16 mouse cellular contexts compared by ENCODE assay signal in the genomic region with DNA sequence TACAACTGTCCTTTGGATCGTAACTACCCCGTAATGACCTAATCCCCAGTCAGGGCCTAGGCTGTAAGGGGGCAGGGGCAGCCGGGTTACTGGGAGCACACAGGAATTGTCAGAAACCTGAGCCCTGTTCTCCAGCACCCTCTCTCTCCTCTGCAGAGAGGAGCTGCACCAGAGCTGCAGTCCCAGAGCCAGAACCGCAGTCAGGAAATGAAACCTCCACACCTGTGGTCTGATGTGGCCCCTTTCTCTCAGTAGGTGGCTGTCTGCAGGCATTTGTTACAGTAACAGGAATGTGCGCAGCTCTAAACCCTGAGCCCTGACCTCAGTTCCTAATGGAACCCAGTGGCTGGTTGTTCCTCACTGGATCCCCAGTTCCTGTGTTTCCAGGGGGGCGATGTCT. TPM values are rescaled to one million over a fixed set of nuclear protein-coding genes. Genes with fewer than 3 reads are reported as not detected.
DNase-seq lines count a peak whose midpoint lies in the region; ATAC-seq and TF ChIP-seq lines count a peak whose summit lies in the region.
"Had no signal": no experiment of that assay in that cellular context is flagged by ENCODE, and none has a peak within 500 bp of the region (broad histone marks: within the 10 kb centered on the region; RNA-seq: fewer than 3 reads in every experiment).

No protein-coding gene starts in this region.

- no peaks in the 10 kb centered on the region for H3K36me3 ChIP-seq in limb, embryonic 12.5 days
- H3K36me3 ChIP-seq in kidney, embryonic 15.5 days: no peaks in the 10 kb centered on the region
- H3K36me3 ChIP-seq in hindbrain, embryonic 11.5 days (ENCODE audit: control insufficient read depth, insufficient read depth, low read length): no peaks in the 10 kb centered on the region
- H3K36me3 ChIP-seq: hindbrain, embryonic 15.5 days; neural tube, embryonic 15.5 days had no signal

- H3K27me3 ChIP-seq in limb, embryonic 12.5 days: no peaks in the 10 kb centered on the region; the same call in 1 of the 2 replicates
- no peaks in the 10 kb centered on the region for H3K27me3 ChIP-seq in kidney, embryonic 15.5 days
- no peaks in the 10 kb centered on the region for H3K27me3 ChIP-seq in hindbrain, embryonic 11.5 days (ENCODE audit: control insufficient read depth, insufficient read depth, low read length)
- H3K27me3 ChIP-seq: hindbrain, embryonic 15.5 days; neural tube, embryonic 15.5 days had no signal

- no peak overlapping the region for H3K27ac ChIP-seq in gastrocnemius, adult 2 months
- peak overlapping the region; percentile 56 for H3K27ac ChIP-seq in limb, embryonic 12.5 days
- no peak overlapping the region for H3K27ac ChIP-seq in kidney, embryonic 15.5 days
- no peak overlapping the region for H3K27ac ChIP-seq in hindbrain, embryonic 11.5 days (ENCODE audit: low read depth, low read length)
- H3K27ac ChIP-seq: hindbrain, embryonic 15.5 days; kidney, postnatal 0 days; neural tube, embryonic 15.5 days had no signal

- intact Hi-C loops in gastrocnemius, adult 2 months (cut with DNase I): no loop called here
- intact Hi-C loops in gastrocnemius, postnatal 36 days (cut with DNase I): no loop called here

- ATAC-seq in limb, embryonic 12.5 days (ENCODE audit: insufficient number of reproducible peaks, insufficient read depth, low FRiP score, low TSS enrichment, low read depth): no peak
- ATAC-seq in kidney, embryonic 15.5 days (replicated peaks; ENCODE audit: low FRiP score): no peak
- ATAC-seq in hindbrain, embryonic 11.5 days (ENCODE audit: low FRiP score): no peak

- no peak overlapping the region for H3K9ac ChIP-seq in limb, embryonic 12.5 days (replicated peaks)
- no peak overlapping the region for H3K9ac ChIP-seq in kidney, embryonic 15.5 days
- no peak overlapping the region for H3K9ac ChIP-seq in hindbrain, embryonic 11.5 days (ENCODE audit: low read depth, low read length)
- H3K9ac ChIP-seq: hindbrain, embryonic 15.5 days; lung, embryonic 14.5 days; neural tube, embryonic 15.5 days had no signal

- TF ChIP-seq CTCF in gastrocnemius, adult 2 months (IDR thresholded peaks at IDR 0.05): no peak

- whole genome bisulfite sequencing in limb, embryonic 12.5 days: 20% methylated on average over 6 of the region's 6 CpGs
- WGBS in kidney, embryonic 15.5 days: 43% methylated on average over 6 of the region's 6 CpGs
- WGBS in hindbrain, embryonic 11.5 days: 65% methylated on average over 6 of the region's 6 CpGs

- peaks cover 31% of the 10 kb centered on the region for H3K4me1 ChIP-seq in limb, embryonic 12.5 days (replicated peaks)
- peaks cover 43% of the 10 kb centered on the region for H3K4me1 ChIP-seq in kidney, embryonic 15.5 days
- H3K4me1 ChIP-seq in hindbrain, embryonic 11.5 days (replicated peaks; ENCODE audit: control insufficient read depth, insufficient read depth, low read length): no peaks in the 10 kb centered on the region
- H3K4me1 ChIP-seq: hindbrain, embryonic 15.5 days; neural tube, embryonic 15.5 days had no signal

- H3K9me3 ChIP-seq in limb, embryonic 12.5 days: no peaks in the 10 kb centered on the region
- H3K9me3 ChIP-seq in kidney, embryonic 15.5 days (replicated peaks): no peaks in the 10 kb centered on the region
- no peaks in the 10 kb centered on the region for H3K9me3 ChIP-seq in hindbrain, embryonic 11.5 days (ENCODE audit: control insufficient read depth, low read length)
- H3K9me3 ChIP-seq: hindbrain, embryonic 15.5 days; neural tube, embryonic 15.5 days had no signal

- no peak overlapping the region for H3K4me3 ChIP-seq in gastrocnemius, adult 2 months
- H3K4me3 ChIP-seq in limb, embryonic 12.5 days (replicated peaks): no peak overlapping the region
- no peak overlapping the region for H3K4me3 ChIP-seq in kidney, embryonic 15.5 days (replicated peaks)
- H3K4me3 ChIP-seq in hindbrain, embryonic 11.5 days (ENCODE audit: low read depth, low read length): no peak overlapping the region
- H3K4me3 ChIP-seq: hindbrain, embryonic 15.5 days; neural tube, embryonic 15.5 days had no signal

- DNase-seq in gastrocnemius, adult 2 months: peak; percentile 27
- no peak for DNase-seq in gastrocnemius, postnatal 36 days
- DNase-seq in T-cell, adult 2 months (ENCODE audit: low spot score): peak; percentile 23
- peak; percentile 28 to 32 for DNase-seq in thymus, postnatal 10 days (ENCODE audit: low spot score in 2 of 2)
- DNase-seq in yolk sac, embryonic 10.5 days (ENCODE audit: low spot score): no peak
- DNase-seq in hindbrain, embryonic 11.5 days (ENCODE audit: low spot score): no peak
- DNase-seq: cerebellum, adult 11-12 months; embryo, embryonic 11 days; lung, embryonic 14.5 days had no signal

- H3K4me2 ChIP-seq in limb, embryonic 12.5 days: 0 out of 2 replicates have a peak overlapping the region, but pooled peaks have one; percentile 1
- H3K4me2 ChIP-seq in kidney, embryonic 15.5 days: no peak overlapping the region
- H3K4me2 ChIP-seq in hindbrain, embryonic 11.5 days (replicated peaks; ENCODE audit: low read depth, low read length): no peak overlapping the region
- H3K4me2 ChIP-seq: heart, embryonic 11.5 days; hindbrain, embryonic 15.5 days; lung, embryonic 14.5 days; midbrain, embryonic 11.5 days; neural tube, embryonic 15.5 days had no signal

RNA-seq across cellular contexts. Expression of a gene that starts 32.5 kb away (rescaled TPM):
- total RNA-seq in gastrocnemius, adult 2 months (2021): 10 to 100 TPM; 10.1 to 12.2 TPM
- 10 to 100 TPM; 10.7 to 11.6 TPM for total RNA-seq in gastrocnemius, postnatal 36 days (2021)
- polyA plus RNA-seq in limb, embryonic 12.5 days (2016; fragmentation: Nextera tagmentation; extraction: Ambion mirVana): 2.0 and 2.1 TPM in 2 replicates
- polyA plus RNA-seq in kidney, embryonic 15.5 days (2015; fragmentation: Nextera tagmentation; extraction: Ambion mirVana): 7.3 and 7.9 TPM in 2 replicates
- 3.2 and 3.9 TPM in 2 replicates for polyA plus RNA-seq in hindbrain, embryonic 11.5 days (2014; fragmentation: Nextera tagmentation; extraction: Ambion mirVana)

Comparison
In these comparisons a context has a peak if more than half of its experiments do, and no peak if none do; other contexts are left out.
1. DNase-seq: peak in gastrocnemius, adult 2 months (single experiment), T-cell, adult 2 months (single experiment) and thymus, postnatal 10 days (2 of 2); none in gastrocnemius, postnatal 36 days (0 of 2), yolk sac, embryonic 10.5 days (single experiment) and hindbrain, embryonic 11.5 days (single experiment).